Mouse (Mus musculus): ENCODE measurements at regions not wholly inside any gene's neighbourhood (a gene's known extent, or its start where the extent isn't known, plus 50 kb on each side); places are given as distances from the start of the nearest gene placed in this dataset.
A peak's percentile ranks its signal among the peaks of the same experiment; 100 is the strongest.
"Not testable (repeated sequence)": the region's sequence is repeated elsewhere in the genome, so short reads cannot be mapped to it uniquely, and the experiment has no call there.

GRCm38 (mm10) chr3:69669541-69669940 is 52.2 kb upstream of the Nmd3 start:
- Histone ChIP-seq H3K4me2 (ENCODE audit: low read depth, low read length) (no peak overlapping the region), H3K36me3 (replicated peaks; ENCODE audit: insufficient read depth, low read length) (no peaks in the 10 kb centered on the region), H3K27ac (ENCODE audit: low read depth) (no peak overlapping the region), H3K4me3 (ENCODE audit: low read depth, low read length) (no peak overlapping the region), H3K4me1 (ENCODE audit: insufficient read depth) (no peaks in the 10 kb centered on the region), H3K27me3 (ENCODE audit: insufficient read depth, low read length) (no peaks in the 10 kb centered on the region), H3K9ac (replicated peaks) (no peak overlapping the region), H3K9me3 (ENCODE audit: low read length) (no peaks in the 10 kb centered on the region)
- TF ChIP-seq EP300 (IDR thresholded peaks at IDR 0.05; ENCODE audit: low read depth) (no peak), CTCF (IDR thresholded peaks at IDR 0.05; ENCODE audit: low read depth) (no peak)
- 70% methylated on average over 10 of the region's 10 CpGs for WGBS (ENCODE audit: insufficient replicate concordance)
- no peak for DNase-seq
- no peak for ATAC-seq

- Histone ChIP-seq H3K4me3 (ENCODE audit: low read depth, low read length) (no peak overlapping the region), H3K9me3 (ENCODE audit: low read length) (no peaks in the 10 kb centered on the region), H3K27ac (ENCODE audit: low read depth) (no peak overlapping the region), H3K36me3 (replicated peaks; ENCODE audit: insufficient read depth, low read length) (no peaks in the 10 kb centered on the region), H3K4me1 (ENCODE audit: insufficient read depth) (no peaks in the 10 kb centered on the region), H3K27me3 (ENCODE audit: insufficient read depth, low read length) (no peaks in the 10 kb centered on the region), H3K9ac (replicated peaks) (no peak overlapping the region), H3K4me2 (ENCODE audit: low read depth, low read length) (no peak overlapping the region)
- TF ChIP-seq CTCF (IDR thresholded peaks at IDR 0.05; ENCODE audit: low read depth) (no peak), EP300 (IDR thresholded peaks at IDR 0.05; ENCODE audit: low read depth) (no peak)
- ATAC-seq (no peak), DNase-seq (no peak)
- 77% methylated on average over 7 of the region's 7 CpGs for WGBS (ENCODE audit: insufficient replicate concordance)
These were observed 54.0 kb upstream of the Nmd3 start for GRCm38 (mm10) chr3:69667820-69668219.

DNA sequence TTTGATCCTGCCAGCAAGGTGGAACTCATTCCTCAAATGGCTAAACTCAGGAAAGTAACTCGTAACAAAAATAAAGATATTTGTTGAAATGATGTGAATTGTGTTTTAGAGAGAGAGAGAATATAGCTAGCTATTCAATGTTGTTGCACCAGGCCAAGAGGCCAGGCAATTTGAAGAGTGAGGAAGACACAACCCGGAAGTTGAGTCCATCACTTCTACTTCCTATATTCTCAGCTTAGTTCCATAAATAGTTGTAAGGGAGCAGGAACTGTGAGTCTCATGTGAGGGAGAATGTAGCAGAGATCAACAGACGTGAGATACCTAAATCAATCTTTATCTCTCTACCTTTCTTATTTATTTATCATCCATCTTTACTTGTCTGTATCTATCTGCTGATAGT is 54.4 kb upstream of the Nmd3 start:
- no peak for DNase-seq
- TF ChIP-seq CTCF (IDR thresholded peaks at IDR 0.05; ENCODE audit: low read depth) = no peak
- ATAC-seq = no peak
- H3K4me3 ChIP-seq (ENCODE audit: low read depth, low read length) = no peak overlapping the region
- H3K4me1 ChIP-seq (ENCODE audit: insufficient read depth) = no peaks in the 10 kb centered on the region
- H3K9ac ChIP-seq (replicated peaks) = no peak overlapping the region
- H3K27ac ChIP-seq (ENCODE audit: low read depth) = no peak overlapping the region
- no peak overlapping the region for H3K4me2 ChIP-seq (ENCODE audit: low read depth, low read length)
- no peaks in the 10 kb centered on the region for H3K9me3 ChIP-seq (ENCODE audit: low read length)
- no peaks in the 10 kb centered on the region for H3K36me3 ChIP-seq (replicated peaks; ENCODE audit: insufficient read depth, low read length)
- H3K27me3 ChIP-seq (ENCODE audit: insufficient read depth, low read length) = no peaks in the 10 kb centered on the region
- 58% methylated on average over 3 of the region's 3 CpGs for WGBS (ENCODE audit: insufficient replicate concordance)

GRCm38 (mm10) chr3:69664277-69664676 is 57.5 kb upstream of the Nmd3 start:
- H3K4me1 ChIP-seq (ENCODE audit: insufficient read depth) = no peaks in the 10 kb centered on the region
- H3K36me3 ChIP-seq (replicated peaks; ENCODE audit: insufficient read depth, low read length) = no peaks in the 10 kb centered on the region
- H3K9ac ChIP-seq (replicated peaks) = no peak overlapping the region
- no peak overlapping the region for H3K4me3 ChIP-seq (ENCODE audit: low read depth, low read length)
- no peak overlapping the region for H3K27ac ChIP-seq (ENCODE audit: low read depth)
- 43% methylated on average over 4 of the region's 4 CpGs for WGBS (ENCODE audit: insufficient replicate concordance)
- TF ChIP-seq CTCF (IDR thresholded peaks at IDR 0.05; ENCODE audit: low read depth) = no peak
- no peak for TF ChIP-seq EP300 (IDR thresholded peaks at IDR 0.05; ENCODE audit: low read depth)
- H3K4me2 ChIP-seq (ENCODE audit: low read depth, low read length) = no peak overlapping the region
- no peaks in the 10 kb centered on the region for H3K9me3 ChIP-seq (ENCODE audit: low read length)
- ATAC-seq = no peak
- no peak for DNase-seq
- no peaks in the 10 kb centered on the region for H3K27me3 ChIP-seq (ENCODE audit: insufficient read depth, low read length)

- ATAC-seq (no peak), DNase-seq (no peak)
- Histone ChIP-seq H3K4me3 (ENCODE audit: low read depth, low read length) (no peak overlapping the region), H3K4me1 (ENCODE audit: insufficient read depth) (peaks cover 13% of the 10 kb centered on the region), H3K9me3 (ENCODE audit: low read length) (no peaks in the 10 kb centered on the region), H3K27ac (ENCODE audit: low read depth) (no peak overlapping the region), H3K4me2 (ENCODE audit: low read depth, low read length) (no peak overlapping the region), H3K27me3 (ENCODE audit: insufficient read depth, low read length) (no peaks in the 10 kb centered on the region), H3K36me3 (replicated peaks; ENCODE audit: insufficient read depth, low read length) (no peaks in the 10 kb centered on the region), H3K9ac (replicated peaks) (no peak overlapping the region)
- 64% methylated on average over 2 of the region's 2 CpGs for WGBS (ENCODE audit: insufficient replicate concordance)
- TF ChIP-seq EP300 (IDR thresholded peaks at IDR 0.05; ENCODE audit: low read depth) (no peak), CTCF (IDR thresholded peaks at IDR 0.05; ENCODE audit: low read depth) (no peak)
These were observed 59.4 kb upstream of the B3galnt1 start for GRCm38 (mm10) chr3:69658185-69658584.

- DNase-seq (no peak), ATAC-seq (peak; percentile 43; the same call in 1 of the 2 replicates)
- H3K4me3 ChIP-seq (ENCODE audit: low read depth, low read length) = no peak overlapping the region
- no peak overlapping the region for H3K27ac ChIP-seq (ENCODE audit: low read depth)
- no peaks in the 10 kb centered on the region for H3K36me3 ChIP-seq (replicated peaks; ENCODE audit: insufficient read depth, low read length)
- no peaks in the 10 kb centered on the region for H3K27me3 ChIP-seq (ENCODE audit: insufficient read depth, low read length)
- no peak overlapping the region for H3K9ac ChIP-seq (replicated peaks)
- no peaks in the 10 kb centered on the region for H3K9me3 ChIP-seq (ENCODE audit: low read length)
- H3K4me2 ChIP-seq (ENCODE audit: low read depth, low read length) = no peak overlapping the region
- peaks cover 13% of the 10 kb centered on the region for H3K4me1 ChIP-seq (ENCODE audit: insufficient read depth)
- TF ChIP-seq CTCF (IDR thresholded peaks at IDR 0.05; ENCODE audit: low read depth) (no peak), EP300 (IDR thresholded peaks at IDR 0.05; ENCODE audit: low read depth) (no peak; the same call in 1 of the 2 replicates)
These were observed 58.8 kb upstream of the B3galnt1 start for GRCm38 (mm10) chr3:69657570-69657969.

- not testable (repeated sequence) for H3K4me3 ChIP-seq (ENCODE audit: low read depth, low read length); H3K9ac ChIP-seq (replicated peaks); DNase-seq; H3K36me3 ChIP-seq (replicated peaks; ENCODE audit: insufficient read depth, low read length); H3K27ac ChIP-seq (ENCODE audit: low read depth); ATAC-seq; H3K4me2 ChIP-seq (ENCODE audit: low read depth, low read length); H3K27me3 ChIP-seq (ENCODE audit: insufficient read depth, low read length); H3K9me3 ChIP-seq (ENCODE audit: low read length)
- 31% methylated on average over 10 of the region's 10 CpGs for WGBS (ENCODE audit: insufficient replicate concordance)
- peaks cover 13% of the 10 kb centered on the region for H3K4me1 ChIP-seq (ENCODE audit: insufficient read depth)
These were observed 56.9 kb upstream of the B3galnt1 start for GRCm38 (mm10) chr3:69655651-69656050.
